Mouse (Mus musculus): ENCODE measurements around the gene Hoxc9.

- no peak for TF ChIP-seq CHD2 (IDR thresholded peaks at IDR 0.05; ENCODE audit: low read length)
- TF ChIP-seq ZNF384 (IDR thresholded peaks at IDR 0.05; ENCODE audit: low read depth, low read length): no peak
- no peak for TF ChIP-seq CTCF (conservative IDR thresholded peaks at IDR 0.05 in 1 of 2, IDR thresholded peaks at IDR 0.05 in 1 of 2; ENCODE audit: low read depth in 2 of 2, low read length in 2 of 2)
- no peak for TF ChIP-seq SMC3 (IDR thresholded peaks at IDR 0.05; ENCODE audit: low read depth, low read length)
- TF ChIP-seq HCFC1 (IDR thresholded peaks at IDR 0.05; ENCODE audit: low read depth, low read length): no peak
- no peak for TF ChIP-seq MAZ (IDR thresholded peaks at IDR 0.05; ENCODE audit: low read depth, low read length)
Observed at GRCm38 (mm10) chr15:103005308-103005707, 29.1 kb downstream of the Hoxc9 start.

All from CH12.LX (cell line).